Mouse (Mus musculus) limb, embryonic 10.5 days (tissue): ENCODE data around the gene Utrn. TPM values are rescaled to one million over a fixed set of nuclear protein-coding genes. Genes with fewer than 3 reads are reported as not detected.

Experiments
- DNase-seq: peaks from one replicate; pipeline ENCODE4 v3.0.0-alpha.2; 2017; ENCODE audit warnings: low spot score
- H3K27ac ChIP-seq: fragments of 300-500 bp; sonication (generic); 2 replicates; pipeline ENCODE4 v1.5.1; 2016; ENCODE audit warnings: mild to moderate bottlenecking
- H3K27me3 ChIP-seq: fragments of 300-500 bp; sonication (generic); 2 replicates; pipeline ENCODE4 v1.6.1; 2016; ENCODE audit warnings: low read depth, mild to moderate bottlenecking; ENCODE audit not compliant: poor library complexity, severe bottlenecking
- H3K36me3 ChIP-seq: fragments of 300-500 bp; sonication (generic); 2 replicates; pipeline ENCODE4 v1.6.1; 2016; ENCODE audit warnings: mild to moderate bottlenecking, moderate library complexity
- H3K4me1 ChIP-seq: fragments of 300-500 bp; sonication (generic); 2 replicates; pipeline ENCODE4 v1.6.1; 2016
- H3K4me3 ChIP-seq: fragments of 300-500 bp; sonication (generic); 2 replicates; pipeline ENCODE4 v1.5.1; 2016; ENCODE audit warnings: mild to moderate bottlenecking, moderate library complexity
- H3K9me3 ChIP-seq: fragments of 300-500 bp; sonication (generic); replicated peaks from 2 replicates; pipeline ENCODE4 v1.6.1; 2016; ENCODE audit warnings: mild to moderate bottlenecking
- WGBS: fragments of 180-500 bp; shearing (Covaris S2); methylation state at CpG from one replicate; pipeline ENCODE4 v1.1.7; 2016; 5-methylcytosine and 5-hydroxymethylcytosine counted together
- polyA plus RNA-seq: library from polyadenylated mRNA; unstranded; fragments of >200 nt; fragmentation: Nextera tagmentation; extraction: Ambion mirVana; gene quantifications from 2 replicates; pipeline ENCODE4 v1.2.1, GENCODE M21; 2016

Utrn gene
- polyA plus RNA-seq, 1 experiment from 2014 or later = 49.0 TPM

GRCm38 (mm10) chr10:12482975-12483374 lies 386.2 kb downstream of the Utrn start:
- H3K4me1 ChIP-seq = no peaks in the 10 kb centered on the region
- no peak for DNase-seq
- H3K9me3 ChIP-seq = no peaks in the 10 kb centered on the region
- 0 out of 2 replicates have a peak, but pooled peaks cover 6% of the 10 kb centered on the region for H3K36me3 ChIP-seq
- WGBS = 92% methylated on average over 3 of the region's 3 CpGs
- no peaks in the 10 kb centered on the region for H3K27me3 ChIP-seq
- no peak overlapping the region for H3K27ac ChIP-seq
- H3K4me3 ChIP-seq = no peak overlapping the region

GRCm38 (mm10) chr10:12474850-12475621 lies 394.1 kb downstream of the Utrn start:
- no peak overlapping the region for H3K4me3 ChIP-seq
- DNase-seq = peak; percentile 31
- peak overlapping the region; percentile 71 for H3K27ac ChIP-seq
- 64% methylated on average over 14 of the region's 14 CpGs for WGBS
- no peaks in the 10 kb centered on the region for H3K36me3 ChIP-seq
- no peaks in the 10 kb centered on the region for H3K27me3 ChIP-seq
- H3K4me1 ChIP-seq = peaks cover 8% of the 10 kb centered on the region; the same call in 1 of the 2 replicates
- no peaks in the 10 kb centered on the region for H3K9me3 ChIP-seq

- H3K27ac ChIP-seq = no peak overlapping the region
- no peaks in the 10 kb centered on the region for H3K27me3 ChIP-seq
- WGBS = 80% methylated on average over 5 of the region's 5 CpGs
- H3K36me3 ChIP-seq = no peaks in the 10 kb centered on the region
- peaks cover 12% of the 10 kb centered on the region for H3K4me1 ChIP-seq
- no peak overlapping the region for H3K4me3 ChIP-seq
- H3K9me3 ChIP-seq = no peaks in the 10 kb centered on the region
- no peak for DNase-seq
Measured at GRCm38 (mm10) chr10:12469391-12470057, 399.6 kb downstream of the Utrn start.

GRCm38 (mm10) chr10:12467544-12467943 lies 401.6 kb downstream of the Utrn start:
- peaks cover 11% of the 10 kb centered on the region for H3K36me3 ChIP-seq
- 18% methylated on average over 2 of the region's 2 CpGs for WGBS
- no peaks in the 10 kb centered on the region for H3K9me3 ChIP-seq
- H3K27ac ChIP-seq = peak overlapping the region; percentile 65; the same call in 1 of the 2 replicates
- peaks cover 11% of the 10 kb centered on the region for H3K4me1 ChIP-seq
- peak; percentile 32 for DNase-seq
- H3K27me3 ChIP-seq = no peaks in the 10 kb centered on the region
- no peak overlapping the region for H3K4me3 ChIP-seq

- H3K27me3 ChIP-seq = no peaks in the 10 kb centered on the region
- no peak for DNase-seq
Measured at GRCm38 (mm10) chr10:12460945-12461344, 408.2 kb downstream of the Utrn start.

GRCm38 (mm10) chr10:12456867-12457266 lies 412.3 kb downstream of the Utrn start:
- WGBS = 96% methylated on average over 1 of the region's 1 CpGs
- no peaks in the 10 kb centered on the region for H3K4me1 ChIP-seq
- H3K36me3 ChIP-seq = peaks cover 4% of the 10 kb centered on the region; the same call in 1 of the 2 replicates
- DNase-seq = no peak
- H3K27ac ChIP-seq = no peak overlapping the region
- H3K9me3 ChIP-seq = no peaks in the 10 kb centered on the region
- no peak overlapping the region for H3K4me3 ChIP-seq
- no peaks in the 10 kb centered on the region for H3K27me3 ChIP-seq

More at GRCm38 (mm10) chr10:12460945-12461344, 408.2 kb downstream of the Utrn start:
- H3K4me1 ChIP-seq = no peaks in the 10 kb centered on the region
- H3K27ac ChIP-seq = no peak overlapping the region
- H3K4me3 ChIP-seq = no peak overlapping the region
- peaks cover 17% of the 10 kb centered on the region for H3K36me3 ChIP-seq
- H3K9me3 ChIP-seq = no peaks in the 10 kb centered on the region

GRCm38 (mm10) chr10:12452641-12453040 lies 416.5 kb downstream of the Utrn start:
- Histone ChIP-seq H3K27me3 (no peaks in the 10 kb centered on the region), H3K27ac (no peak overlapping the region), H3K9me3 (no peaks in the 10 kb centered on the region), H3K36me3 (peaks cover 5% of the 10 kb centered on the region; the same call in 1 of the 2 replicates), H3K4me3 (no peak overlapping the region), H3K4me1 (no peaks in the 10 kb centered on the region)
- no peak for DNase-seq
- 94% methylated on average over 2 of the region's 2 CpGs for WGBS

- WGBS = 93% methylated on average over 4 of the region's 4 CpGs
- peaks cover 18% of the 10 kb centered on the region for H3K36me3 ChIP-seq
- H3K4me3 ChIP-seq = no peak overlapping the region
- H3K4me1 ChIP-seq = no peaks in the 10 kb centered on the region
- H3K27me3 ChIP-seq = no peaks in the 10 kb centered on the region
- H3K27ac ChIP-seq = no peak overlapping the region
- no peak for DNase-seq
- no peaks in the 10 kb centered on the region for H3K9me3 ChIP-seq
Measured at GRCm38 (mm10) chr10:12444122-12444521, 425.0 kb downstream of the Utrn start.

- WGBS = 95% methylated on average over 2 of the region's 2 CpGs
- no peaks in the 10 kb centered on the region for H3K27me3 ChIP-seq
- H3K4me3 ChIP-seq = no peak overlapping the region
- no peak overlapping the region for H3K27ac ChIP-seq
- no peaks in the 10 kb centered on the region for H3K36me3 ChIP-seq
- no peak for DNase-seq
- no peaks in the 10 kb centered on the region for H3K9me3 ChIP-seq
- H3K4me1 ChIP-seq = no peaks in the 10 kb centered on the region
Measured at GRCm38 (mm10) chr10:12433161-12433560, 436.0 kb downstream of the Utrn start.

- no peak for DNase-seq
- no peaks in the 10 kb centered on the region for H3K27me3 ChIP-seq
- no peaks in the 10 kb centered on the region for H3K36me3 ChIP-seq
- no peak overlapping the region for H3K4me3 ChIP-seq
- no peaks in the 10 kb centered on the region for H3K9me3 ChIP-seq
- H3K27ac ChIP-seq = no peak overlapping the region
- H3K4me1 ChIP-seq = no peaks in the 10 kb centered on the region
Measured at GRCm38 (mm10) chr10:12430399-12430798, 438.8 kb downstream of the Utrn start.

GRCm38 (mm10) chr10:12426866-12427265 lies 442.3 kb downstream of the Utrn start:
- no peak for DNase-seq
- Histone ChIP-seq H3K27me3 (no peaks in the 10 kb centered on the region), H3K4me3 (no peak overlapping the region), H3K27ac (no peak overlapping the region), H3K4me1 (no peaks in the 10 kb centered on the region), H3K36me3 (no peaks in the 10 kb centered on the region), H3K9me3 (no peaks in the 10 kb centered on the region)
- WGBS = 91% methylated on average over 8 of the region's 8 CpGs

- Histone ChIP-seq H3K9me3 (no peaks in the 10 kb centered on the region), H3K4me3 (no peak overlapping the region), H3K4me1 (no peaks in the 10 kb centered on the region), H3K27me3 (no peaks in the 10 kb centered on the region), H3K27ac (no peak overlapping the region), H3K36me3 (no peaks in the 10 kb centered on the region)
- DNase-seq = no peak
- WGBS = 89% methylated on average over 2 of the region's 2 CpGs
Measured at GRCm38 (mm10) chr10:12424944-12425343, 444.2 kb downstream of the Utrn start.

GRCm38 (mm10) chr10:12423994-12424725 lies 445.0 kb downstream of the Utrn start:
- WGBS = 93% methylated on average over 7 of the region's 7 CpGs
- Histone ChIP-seq H3K4me1 (no peaks in the 10 kb centered on the region), H3K36me3 (no peaks in the 10 kb centered on the region), H3K27me3 (no peaks in the 10 kb centered on the region), H3K27ac (no peak overlapping the region), H3K4me3 (no peak overlapping the region), H3K9me3 (no peaks in the 10 kb centered on the region)
- DNase-seq = no peak
